Mouse (Mus musculus): ENCODE data around the gene Pelo.
A peak's percentile ranks its signal among the peaks of the same experiment; 100 is the strongest.

The Pelo gene

GRCm38 (mm10) chr13:115096216-115096615, 6.2 kb upstream of the Pelo start:
- DNase-seq = no peak

- no peak for DNase-seq
These were observed 5.4 kb upstream of the Pelo start for GRCm38 (mm10) chr13:115095392-115095791.

GRCm38 (mm10) chr13:115091511-115091910, 1.5 kb upstream of the Pelo start:
- DNase-seq = no peak

- no peak for DNase-seq
These were observed 1.0 kb upstream of the Pelo start for GRCm38 (mm10) chr13:115090977-115091445.

GRCm38 (mm10) chr13:115089395-115090025, 476 bp downstream of the Pelo start:
- peak; percentile 55 for DNase-seq

GRCm38 (mm10) chr13:115089020-115089394, 979 bp downstream of the Pelo start:
- DNase-seq = no peak

- no peak for DNase-seq
These were observed 4.0 kb downstream of the Pelo start for GRCm38 (mm10) chr13:115085974-115086373.

GRCm38 (mm10) chr13:115082339-115082738, 7.6 kb downstream of the Pelo start:
- no peak for DNase-seq

- DNase-seq = no peak
These were observed 9.9 kb downstream of the Pelo start for GRCm38 (mm10) chr13:115079996-115080585.

GRCm38 (mm10) chr13:115078997-115079685, 10.8 kb downstream of the Pelo start:
- no peak for DNase-seq

- no peak for DNase-seq
These were observed 12.4 kb downstream of the Pelo start for GRCm38 (mm10) chr13:115077346-115078134.

GRCm38 (mm10) chr13:115072386-115072785, 17.6 kb downstream of the Pelo start:
- no peak for DNase-seq

GRCm38 (mm10) chr13:115071431-115071830, 18.6 kb downstream of the Pelo start:
- no peak for DNase-seq

- DNase-seq = no peak
These were observed 22.0 kb downstream of the Pelo start for GRCm38 (mm10) chr13:115067968-115068330.

GRCm38 (mm10) chr13:115067324-115067967, 22.5 kb downstream of the Pelo start:
- no peak for DNase-seq

GRCm38 (mm10) chr13:115057555-115057954, 32.4 kb downstream of the Pelo start:
- DNase-seq = no peak

- DNase-seq = no peak
These were observed 35.2 kb downstream of the Pelo start for GRCm38 (mm10) chr13:115054783-115055182.

GRCm38 (mm10) chr13:115052568-115052967, 37.4 kb downstream of the Pelo start:
- no peak for DNase-seq

GRCm38 (mm10) chr13:115050660-115051559, 39.1 kb downstream of the Pelo start:
- DNase-seq = no peak

- DNase-seq = no peak
These were observed 47.3 kb downstream of the Pelo start for GRCm38 (mm10) chr13:115042652-115043051.
